In the genomic region with DNA sequence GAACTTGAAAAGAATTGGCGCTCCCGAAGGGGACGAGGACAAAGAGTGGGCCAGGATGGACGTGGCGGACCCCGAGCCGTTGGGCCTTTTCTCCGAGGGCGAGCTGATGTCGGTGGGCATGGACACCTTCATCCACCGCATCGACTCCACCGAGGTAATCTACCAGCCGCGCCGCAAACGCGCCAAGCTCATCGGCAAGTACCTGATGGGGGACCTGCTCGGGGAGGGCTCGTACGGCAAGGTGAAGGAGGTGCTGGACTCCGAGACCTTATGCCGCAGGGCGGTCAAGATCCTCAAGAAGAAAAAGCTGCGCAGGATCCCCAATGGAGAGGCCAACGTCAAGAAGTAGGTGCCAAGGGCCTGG, we compare ENCODE assay signal across 7 mouse cellular contexts. TPM values are rescaled to one million over a fixed set of nuclear protein-coding genes. Genes with fewer than 3 reads are reported as not detected.
DNase-seq lines count a peak whose midpoint lies in the region; ATAC-seq lines count a peak whose summit lies in the region.

No protein-coding gene starts in this region.

- H3K79me2 ChIP-seq in macrophage (ENCODE audit: inconsistent target): peaks cover 55% of the 10 kb centered on the region

- peak overlapping the region; percentile 92 for H3K9ac ChIP-seq in hindbrain, embryonic 14.5 days

- DNase-seq in retina, embryonic 14.5 days (ENCODE audit: low spot score): peak; percentile 13
- no peak for DNase-seq in retina, postnatal 1 day
- peak; percentile 26 for DNase-seq in embryo, embryonic 11 days
- DNase-seq in hindbrain, embryonic 14.5 days (ENCODE audit: low spot score): no peak
- peak; percentile 60 for DNase-seq in thymus, postnatal 4 days
- DNase-seq in adrenal gland, postnatal 10 days: no peak

- H3K27ac ChIP-seq in hindbrain, embryonic 14.5 days: peak overlapping the region; percentile 20; the same call in 1 of the 2 replicates
- peak overlapping the region; percentile 65 for H3K27ac ChIP-seq in macrophage

- peaks cover 18% of the 10 kb centered on the region for H3K36me3 ChIP-seq in hindbrain, embryonic 14.5 days (replicated peaks; ENCODE audit: control insufficient read depth, insufficient read depth)
- H3K36me3 ChIP-seq in macrophage (ENCODE audit: inconsistent target): peaks cover 5% of the 10 kb centered on the region; the same call in 1 of the 2 replicates

- H3K4me2 ChIP-seq in hindbrain, embryonic 14.5 days (replicated peaks): peak overlapping the region; percentile 84

- ATAC-seq in hindbrain, embryonic 14.5 days (ENCODE audit: low FRiP score): no peak

- 2% methylated on average over 27 of the region's 27 CpGs for WGBS in hindbrain, embryonic 14.5 days
- WGBS in macrophage (ENCODE audit: missing documents): 1% methylated on average over 21 of the region's 27 CpGs

- H3K4me3 ChIP-seq in hindbrain, embryonic 14.5 days (replicated peaks; ENCODE audit: low read length): peak overlapping the region; percentile 87
- peak overlapping the region; percentile 78 for H3K4me3 ChIP-seq in macrophage (ENCODE audit: inconsistent target)

- H3K27me3 ChIP-seq in hindbrain, embryonic 14.5 days (ENCODE audit: control insufficient read depth, insufficient read depth, low read length): no peaks in the 10 kb centered on the region

- peaks cover 30% of the 10 kb centered on the region for H3K4me1 ChIP-seq in hindbrain, embryonic 14.5 days (replicated peaks; ENCODE audit: control insufficient read depth, insufficient read depth, low read length)

- H3K9me3 ChIP-seq in hindbrain, embryonic 14.5 days (ENCODE audit: control insufficient read depth, low read length): no peaks in the 10 kb centered on the region

RNA-seq across cellular contexts. Expression of gene Stk11, which starts 0.9 kb away (rescaled TPM):
- polyA plus RNA-seq in hindbrain, embryonic 14.5 days (2014; fragmentation: Nextera tagmentation; extraction: Ambion mirVana): 20.2 and 24.6 TPM in 2 replicates
- 100 to 1,000 TPM in 25 of 26 experiments, 10 to 100 TPM in 1; 82.3 to 299 (median 163) TPM for total RNA-seq in macrophage (2018; cell fraction: chromatin; rRNA removed)
- 100 to 1,000 TPM in 3 of 26 experiments, 10 to 100 TPM in 23; 66.1 to 109 (median 92.3) TPM for total RNA-seq in macrophage (2018; cell fraction: cytosol; rRNA removed)
- total RNA-seq in macrophage (2018; cell fraction: nucleus; rRNA removed): 100 to 1,000 TPM in 19 of 26 experiments, 10 to 100 TPM in 7; 75.4 to 159 (median 118) TPM
- 72.6 to 106 TPM (median 79.6 TPM) in 3 replicates for polyA plus RNA-seq in macrophage (2018)
- 100 to 1,000 TPM; 133 to 151 TPM for total RNA-seq in adrenal gland, postnatal 10 days (2021)

RNA-seq across cellular contexts. Expression of gene Sbno2, which starts 11.2 kb away (rescaled TPM):
- polyA plus RNA-seq in hindbrain, embryonic 14.5 days (2014; fragmentation: Nextera tagmentation; extraction: Ambion mirVana): 12.3 and 12.6 TPM in 2 replicates
- total RNA-seq in macrophage (2018; cell fraction: chromatin; rRNA removed): 1,000 to 10,000 TPM in 1 of 26 experiments, 100 to 1,000 TPM in 25; 193 to 1,010 (median 316) TPM
- 100 to 1,000 TPM in 1 of 26 experiments, 10 to 100 TPM in 25; 35.5 to 111 (median 48.4) TPM for total RNA-seq in macrophage (2018; cell fraction: cytosol; rRNA removed)
- 100 to 1,000 TPM; 103 to 721 (median 158) TPM for total RNA-seq in macrophage (2018; cell fraction: nucleus; rRNA removed)
- polyA plus RNA-seq in macrophage (2018): 23.7 to 43.6 TPM (median 42.5 TPM) in 3 replicates
- 10 to 100 TPM; 37.5 to 55.7 TPM for total RNA-seq in adrenal gland, postnatal 10 days (2021)

RNA-seq across cellular contexts. Expression of gene Atp5d, which starts 21.9 kb away (rescaled TPM):
- polyA plus RNA-seq in hindbrain, embryonic 14.5 days (2014; fragmentation: Nextera tagmentation; extraction: Ambion mirVana): 469 and 505 TPM in 2 replicates
- total RNA-seq in macrophage (2018; cell fraction: chromatin; rRNA removed): 10 to 100 TPM in 16 of 26 experiments, 1 to 10 TPM in 10; 3.8 to 43.6 (median 11.7) TPM
- 100 to 1,000 TPM; 148 to 224 (median 185) TPM for total RNA-seq in macrophage (2018; cell fraction: cytosol; rRNA removed)
- 10 to 100 TPM; 18.0 to 57.5 (median 33.5) TPM for total RNA-seq in macrophage (2018; cell fraction: nucleus; rRNA removed)
- polyA plus RNA-seq in macrophage (2018): 68.4 to 213 TPM (median 169 TPM) in 3 replicates
- total RNA-seq in adrenal gland, postnatal 10 days (2021): 100 to 1,000 TPM; 982 to 996 TPM

RNA-seq across cellular contexts. Expression of gene Cbarp, which starts 24.1 kb away (rescaled TPM):
- 93.4 and 96.4 TPM in 2 replicates for polyA plus RNA-seq in hindbrain, embryonic 14.5 days (2014; fragmentation: Nextera tagmentation; extraction: Ambion mirVana)
- total RNA-seq in macrophage (2018; cell fraction: chromatin; rRNA removed): 10 to 100 TPM in 3 of 26 experiments, 1 to 10 TPM in 22, under 1 TPM in 1; 0.58 to 13.3 (median 5.5) TPM
- 1 to 10 TPM in 22 of 26 experiments, under 1 TPM in 4; 0.79 to 3.8 (median 1.7) TPM for total RNA-seq in macrophage (2018; cell fraction: cytosol; rRNA removed)
- 10 to 100 TPM in 3 of 26 experiments, 1 to 10 TPM in 23; 2.2 to 12.1 (median 4.5) TPM for total RNA-seq in macrophage (2018; cell fraction: nucleus; rRNA removed)
- 1.9 to 3.0 TPM (median 2.4 TPM) in 3 replicates for polyA plus RNA-seq in macrophage (2018)
- total RNA-seq in adrenal gland, postnatal 10 days (2021): 10 to 100 TPM; 41.6 to 65.6 TPM

RNA-seq across cellular contexts. Expression of gene Midn, which starts 31.5 kb away (rescaled TPM):
- polyA plus RNA-seq in hindbrain, embryonic 14.5 days (2014; fragmentation: Nextera tagmentation; extraction: Ambion mirVana): 44.1 and 54.4 TPM in 2 replicates
- total RNA-seq in macrophage (2018; cell fraction: chromatin; rRNA removed): 100 to 1,000 TPM in 2 of 26 experiments, 10 to 100 TPM in 24; 13.9 to 126 (median 56.5) TPM
- 10 to 100 TPM; 20.5 to 44.1 (median 32.8) TPM for total RNA-seq in macrophage (2018; cell fraction: cytosol; rRNA removed)
- total RNA-seq in macrophage (2018; cell fraction: nucleus; rRNA removed): 100 to 1,000 TPM in 2 of 26 experiments, 10 to 100 TPM in 24; 20.4 to 111 (median 44.0) TPM
- polyA plus RNA-seq in macrophage (2018): 16.3 to 36.3 TPM (median 20.3 TPM) in 3 replicates
- 100 to 1,000 TPM; 106 to 127 TPM for total RNA-seq in adrenal gland, postnatal 10 days (2021)

Comparison
In these comparisons a context has a peak if more than half of its experiments do, and no peak if none do; other contexts are left out.
1. DNase-seq: peak in retina, embryonic 14.5 days (single experiment), embryo, embryonic 11 days (single experiment) and thymus, postnatal 4 days (single experiment); none in retina, postnatal 1 day (single experiment), hindbrain, embryonic 14.5 days (single experiment) and adrenal gland, postnatal 10 days (single experiment).